Mouse (Mus musculus) erythroblast, embryonic 14.5 days (primary cell): Measurements from ENCODE around the gene 0610037L13Rik.

Source experiments
- GATA1 ChIP-seq: IDR thresholded peaks from 2 replicates; pipeline ENCODE4 v1.6.1; 2012; ENCODE audit warnings: low read length, inconsistent platforms, mixed read lengths
- TAL1 ChIP-seq: IDR thresholded peaks from 3 replicates; pipeline ENCODE4 v1.6.1; 2012; ENCODE audit warnings: low read length, inconsistent platforms, mixed read lengths

DNA sequence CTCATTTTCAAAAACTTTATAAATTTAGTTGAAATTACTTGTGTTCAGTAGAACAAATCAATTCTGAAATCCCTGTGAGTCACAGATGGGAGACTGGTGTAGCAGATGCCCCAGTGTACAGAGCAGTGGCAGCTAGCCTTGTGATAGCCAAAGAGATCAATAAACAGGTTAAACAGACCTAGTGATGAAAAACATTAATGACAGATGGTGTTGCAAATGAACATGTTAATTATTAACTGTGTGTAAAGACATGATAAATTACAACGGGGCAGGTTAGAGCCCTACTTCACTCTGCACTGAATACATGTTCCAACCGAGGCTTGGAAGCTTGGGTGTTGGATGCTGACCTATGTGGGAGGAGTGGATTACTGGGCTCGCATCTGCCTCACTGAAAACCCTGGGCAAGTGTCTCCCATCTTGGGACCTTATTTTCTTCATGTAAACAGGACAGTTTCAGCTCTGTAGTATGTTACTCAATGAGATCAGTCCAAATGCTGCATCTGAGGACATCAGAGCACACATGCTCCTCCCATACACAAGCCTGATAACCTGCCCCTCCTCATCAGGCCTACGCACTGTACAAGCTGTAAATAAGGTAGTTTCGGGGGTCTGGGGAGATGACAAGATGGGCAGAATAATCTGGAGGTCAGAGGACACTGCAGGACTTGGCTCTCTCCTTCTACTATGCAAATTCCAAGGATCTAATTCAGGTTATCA lies 9.8 kb downstream of the 0610037L13Rik start:
- TF ChIP-seq GATA1 (no peak), TAL1 (no peak)
